Mouse (Mus musculus) spleen, adult 2 months (tissue): ENCODE data around the gene Hddc2. TPM values are rescaled to one million over a fixed set of nuclear protein-coding genes. Genes with fewer than 3 reads are reported as not detected.
A peak's percentile ranks its signal among the peaks of the same experiment; 100 is the strongest.

Source experiments
- DNase-seq, 2 experiments: peaks; one replicate each; pipeline versions ENCODE4 v3.0.0 to v3.0.0-alpha.2; 2012 to 2021; ENCODE audit warnings: low spot score in 2 of 2, low read depth in 1 of 2
- H3K27ac ChIP-seq: fragments of 200-500 bp; 2 replicates; pipeline ENCODE4 v1.5.1; 2012; ENCODE audit warnings: low read length, inconsistent platforms; ENCODE audit not compliant: insufficient read depth
- H3K27me3 ChIP-seq: fragments of 200-500 bp; 2 replicates; pipeline ENCODE4 v1.6.1; 2012; ENCODE audit warnings: mild to moderate bottlenecking, moderate library complexity, low read length, inconsistent platforms; ENCODE audit not compliant: control insufficient read depth, insufficient read depth
- H3K36me3 ChIP-seq: fragments of 200-500 bp; 2 replicates; pipeline ENCODE4 v1.6.1; 2012; ENCODE audit warnings: mild to moderate bottlenecking, low read length, inconsistent platforms; ENCODE audit not compliant: control insufficient read depth, insufficient read depth
- H3K4me1 ChIP-seq: fragments of 200-500 bp; 2 replicates; pipeline ENCODE4 v1.6.1; 2011; ENCODE audit warnings: inconsistent platforms; ENCODE audit not compliant: control insufficient read depth, insufficient read depth, insufficient read length
- H3K4me3 ChIP-seq: fragments of 200-500 bp; 2 replicates; pipeline ENCODE4 v1.5.1; 2011; ENCODE audit warnings: mild to moderate bottlenecking, inconsistent platforms; ENCODE audit not compliant: insufficient read depth, insufficient read length; ENCODE audit errors: extremely low read depth
- CTCF ChIP-seq: fragments of 200-500 bp; IDR thresholded peaks from 2 replicates; pipeline ENCODE4 v1.5.1; 2011; ENCODE audit warnings: mild to moderate bottlenecking, inconsistent platforms; ENCODE audit not compliant: insufficient read depth, insufficient read length, insufficient replicate concordance; ENCODE audit errors: extremely low read depth
- POLR2A ChIP-seq: fragments of 200-500 bp; IDR thresholded peaks from 2 replicates; pipeline ENCODE4 v1.6.1; 2011; ENCODE audit warnings: low read depth, low read length, inconsistent platforms
- WGBS: fragments of 180-500 bp; shearing (Covaris S2); methylation state at CpG from one replicate; pipeline ENCODE4 v1.1.7; 2018; 5-methylcytosine and 5-hydroxymethylcytosine counted together
- polyA plus RNA-seq: library from polyadenylated mRNA; depleted of rRNA; stranded (reverse); fragments of >200 nt; gene quantifications from 2 replicates; pipeline ENCODE4 v1.2.3, GENCODE M21; 2012; rRNA removed

The Hddc2 gene
- polyA plus RNA-seq = 4.7 and 6.1 TPM in 2 replicates

DNA sequence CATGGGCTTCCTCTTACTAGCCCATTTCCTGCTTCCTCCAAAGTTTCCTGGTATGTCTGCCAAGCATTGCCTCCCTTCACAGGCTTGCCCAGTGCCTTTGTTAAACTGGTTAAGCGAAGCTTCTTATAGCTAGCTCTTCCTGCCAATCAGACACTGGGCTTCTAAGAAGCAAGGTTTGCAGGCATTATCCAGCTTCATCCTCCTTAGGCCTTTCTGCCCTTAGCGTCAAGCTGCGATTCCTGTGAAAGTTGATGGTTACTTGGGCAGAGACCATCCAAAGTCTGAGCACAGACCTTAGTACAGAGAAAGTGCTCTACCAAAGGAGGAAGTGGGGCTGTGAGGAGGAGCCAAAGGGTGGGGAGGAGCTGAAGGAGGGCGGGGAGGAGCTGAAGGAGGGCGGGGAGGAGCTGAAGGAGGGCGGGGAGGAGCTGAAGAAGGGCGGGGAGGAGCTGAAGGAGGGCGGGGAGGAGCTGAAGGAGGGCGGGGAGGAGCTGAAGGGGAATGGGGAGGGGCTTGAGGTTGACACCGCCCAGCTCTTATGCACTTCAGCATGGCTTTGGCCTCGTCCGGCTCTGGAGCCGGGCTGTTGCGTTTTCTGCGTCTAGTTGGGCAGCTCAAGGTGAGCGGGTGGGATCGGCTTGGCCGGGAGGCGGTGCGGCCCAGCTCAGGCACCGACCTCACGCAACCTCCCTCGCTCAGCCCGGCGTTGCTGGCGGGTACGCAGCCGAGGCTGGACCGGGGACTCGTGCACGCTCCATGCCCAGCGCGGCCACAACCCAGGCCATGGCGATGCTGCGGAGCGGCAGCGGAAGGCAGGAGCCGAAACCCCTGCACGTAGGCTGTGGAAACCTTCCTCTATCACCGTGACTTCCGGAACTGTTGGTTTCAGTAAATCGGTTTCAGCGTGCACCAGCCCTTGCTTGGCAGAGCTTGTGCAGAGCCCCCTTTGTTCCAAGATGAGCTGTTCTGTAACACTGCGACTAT is at the start of gene Hddc2:
Hddc2 (plus strand) TSS at position 519 of the 984 bp plus-strand sequence.
- 5% methylated on average over 43 of the region's 44 CpGs for WGBS

DNA sequence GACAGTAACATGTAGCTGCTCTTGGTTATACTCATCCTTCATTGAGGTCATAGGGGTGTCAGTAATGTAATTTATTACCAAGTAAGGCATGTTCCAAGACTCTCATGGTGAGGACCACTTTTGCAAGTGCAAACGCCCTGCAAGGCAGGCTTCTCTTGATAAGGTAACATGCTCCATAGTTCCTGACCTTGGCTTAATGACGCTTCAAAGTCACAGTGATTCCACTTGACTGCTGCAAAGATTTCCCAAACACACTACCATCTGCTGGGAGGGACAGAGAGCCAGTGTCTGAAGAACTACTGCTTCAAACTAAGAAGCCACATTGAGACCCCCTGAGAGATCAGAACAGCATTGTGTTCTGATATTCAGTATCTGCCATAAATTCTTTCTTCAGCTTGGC is 40.4 kb upstream of the Hddc2 start:
- Histone ChIP-seq H3K27me3 (no peaks in the 10 kb centered on the region), H3K27ac (no peak overlapping the region), H3K4me1 (no peaks in the 10 kb centered on the region), H3K36me3 (no peaks in the 10 kb centered on the region), H3K4me3 (no peak overlapping the region)
- no peak for DNase-seq
- no peak for TF ChIP-seq POLR2A
- no peak for TF ChIP-seq CTCF
- WGBS = 67% methylated on average over 2 of the region's 2 CpGs

More for the DNA sequence above, at the start of gene Hddc2:
- DNase-seq = peak; percentile 69 to 74
- Histone ChIP-seq H3K27ac (peak within 1 kb of the TSS; percentile 96), H3K4me1 (no peaks in the 10 kb centered on the region), H3K27me3 (no peaks in the 10 kb centered on the region), H3K4me3 (peak within 1 kb of the TSS; percentile 86), H3K36me3 (peaks cover 8% of the 10 kb centered on the region)
- TF ChIP-seq POLR2A (peak; percentile 64), CTCF (no peak)

DNA sequence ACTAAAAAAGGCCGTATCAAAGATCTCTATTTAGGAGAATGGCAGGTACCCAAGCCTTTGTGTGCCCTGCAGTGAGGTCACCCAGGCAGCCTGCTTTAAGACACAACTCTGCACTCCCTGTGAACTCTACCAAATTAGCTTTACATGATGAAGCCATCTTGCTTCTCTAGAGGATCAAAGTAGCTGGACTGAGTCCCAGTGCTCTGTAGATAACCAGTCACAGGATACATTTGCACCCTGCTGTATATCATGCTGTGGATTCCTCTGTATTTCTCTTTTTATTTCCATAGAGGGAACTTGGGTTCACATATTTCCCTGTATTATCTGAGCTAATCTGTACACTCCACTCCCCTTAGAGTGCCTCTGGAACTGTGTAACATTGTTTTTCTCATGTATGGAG is 40.0 kb upstream of the Hddc2 start:
- Histone ChIP-seq H3K4me3 (no peak overlapping the region), H3K27me3 (no peaks in the 10 kb centered on the region), H3K36me3 (no peaks in the 10 kb centered on the region), H3K4me1 (no peaks in the 10 kb centered on the region), H3K27ac (no peak overlapping the region)
- 86% methylated on average over 1 of the region's 1 CpGs for WGBS
- DNase-seq = no peak
- TF ChIP-seq CTCF (no peak), POLR2A (no peak)

DNA sequence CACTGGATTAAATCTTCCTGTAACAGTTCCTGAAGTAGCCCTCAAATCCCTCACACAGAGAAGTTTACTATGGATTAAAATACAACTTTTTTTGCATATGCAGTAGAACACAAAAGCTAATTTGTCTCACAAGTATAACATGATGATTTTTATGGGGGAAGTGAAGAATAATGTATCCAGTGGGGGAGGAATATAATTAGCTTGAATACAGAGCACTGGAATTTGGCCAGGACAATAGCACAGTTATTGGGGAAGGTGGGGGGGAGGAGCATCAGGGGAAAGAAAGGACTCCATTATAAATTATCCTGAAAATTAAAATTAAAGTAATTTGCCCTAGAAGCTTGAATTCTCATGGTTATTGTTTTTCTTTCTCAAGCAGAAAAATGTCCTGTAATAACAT is 25.4 kb upstream of the Hddc2 start:
- Histone ChIP-seq H3K4me1 (no peaks in the 10 kb centered on the region), H3K27ac (no peak overlapping the region), H3K36me3 (no peaks in the 10 kb centered on the region), H3K27me3 (no peaks in the 10 kb centered on the region), H3K4me3 (no peak overlapping the region)
- DNase-seq = no peak
- TF ChIP-seq POLR2A (no peak), CTCF (no peak)

DNA sequence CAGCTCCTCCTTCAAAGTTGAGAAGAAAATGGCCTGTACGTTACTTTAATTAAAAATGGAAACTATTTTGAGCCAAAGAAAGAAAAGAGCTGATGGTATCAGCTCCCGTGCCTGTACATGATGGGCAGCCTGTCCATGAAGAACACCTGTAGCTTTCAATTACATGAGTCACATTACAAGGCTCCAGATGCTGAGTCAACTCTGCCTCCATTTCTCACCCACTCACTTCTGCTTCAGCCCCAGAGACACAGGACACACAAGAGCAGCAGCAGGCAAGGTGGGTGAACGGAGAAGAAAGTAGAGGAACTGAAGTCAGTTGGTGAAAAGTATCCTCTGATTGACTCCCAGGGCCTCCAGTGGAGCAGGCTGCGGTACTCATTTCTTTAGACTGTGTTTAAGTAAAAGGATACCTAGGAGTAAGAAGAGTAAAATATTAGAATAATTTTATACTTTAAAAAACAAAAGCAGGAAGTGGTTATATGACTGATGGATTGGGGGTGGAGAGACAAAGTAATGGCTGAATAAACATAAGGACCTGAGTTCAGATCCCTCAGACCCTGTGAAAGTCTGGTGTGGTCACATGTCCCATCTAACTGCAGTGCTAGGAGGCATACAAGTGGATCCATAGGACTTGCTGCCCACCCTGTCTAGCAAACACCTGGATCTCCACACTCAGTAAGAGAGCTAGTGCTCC is 24.3 kb upstream of the Hddc2 start:
- DNase-seq = no peak
- WGBS = 82% methylated on average over 4 of the region's 4 CpGs
- Histone ChIP-seq H3K27ac (no peak overlapping the region), H3K36me3 (no peaks in the 10 kb centered on the region), H3K27me3 (no peaks in the 10 kb centered on the region), H3K4me1 (no peaks in the 10 kb centered on the region), H3K4me3 (no peak overlapping the region)
- no peak for TF ChIP-seq CTCF
- TF ChIP-seq POLR2A = no peak

DNA sequence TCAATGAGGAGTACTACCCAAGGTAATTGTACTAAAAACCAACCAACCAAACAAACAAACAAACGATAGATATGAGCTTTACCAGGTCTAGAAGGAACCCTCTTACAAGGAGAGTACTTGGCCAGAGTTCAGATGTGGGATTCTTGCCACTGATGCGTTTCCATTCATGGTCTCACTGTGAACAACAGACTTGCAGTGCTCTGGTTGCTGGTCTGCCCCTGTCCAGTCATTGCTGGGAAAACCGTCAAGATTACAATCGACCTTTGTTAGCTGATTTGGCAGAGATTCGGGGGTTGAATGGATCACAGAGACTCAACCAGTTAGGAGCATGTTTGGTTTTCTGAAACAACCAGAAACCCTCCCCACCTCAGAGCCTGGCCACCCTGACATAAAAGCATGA is 17.5 kb upstream of the Hddc2 start:
- Histone ChIP-seq H3K27ac (no peak overlapping the region), H3K4me3 (no peak overlapping the region), H3K4me1 (no peaks in the 10 kb centered on the region), H3K27me3 (no peaks in the 10 kb centered on the region), H3K36me3 (no peaks in the 10 kb centered on the region)
- no peak for TF ChIP-seq POLR2A
- TF ChIP-seq CTCF = no peak
- WGBS = 80% methylated on average over 5 of the region's 5 CpGs
- no peak for DNase-seq

DNA sequence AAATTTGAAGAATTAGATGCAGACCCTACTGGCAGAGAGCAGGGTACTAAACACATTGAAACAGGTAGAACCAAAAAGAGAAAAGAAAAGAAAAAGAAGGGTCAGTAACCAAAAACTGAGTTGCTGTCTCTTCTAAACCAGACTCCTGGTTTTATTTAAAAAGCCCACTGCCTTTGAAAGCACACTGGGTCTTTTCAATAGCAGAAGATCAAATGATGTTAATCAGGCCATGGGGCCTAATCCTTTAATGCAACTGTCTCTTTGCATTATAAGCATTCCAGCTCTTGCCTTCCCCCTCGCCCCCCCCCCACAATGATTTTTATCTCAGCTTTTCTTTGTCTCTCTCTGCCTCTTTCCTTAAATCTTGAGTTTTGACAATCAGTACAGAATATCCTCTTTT is 16.7 kb upstream of the Hddc2 start:
- WGBS = 56% methylated on average over 1 of the region's 1 CpGs
- no peaks in the 10 kb centered on the region for H3K36me3 ChIP-seq
- no peaks in the 10 kb centered on the region for H3K27me3 ChIP-seq
- DNase-seq = no peak
- H3K4me3 ChIP-seq = no peak overlapping the region
- TF ChIP-seq POLR2A = no peak
- no peak overlapping the region for H3K27ac ChIP-seq
- H3K4me1 ChIP-seq = no peaks in the 10 kb centered on the region
